Mouse (Mus musculus) olfactory bulb, adult 2 months (tissue): ENCODE data around the gene Pgr.

Source experiments
- CTCF ChIP-seq: fragments of 200-500 bp; IDR thresholded peaks from 2 replicates; pipeline ENCODE4 v1.5.1; 2012; ENCODE audit warnings: low read depth, mild to moderate bottlenecking, low read length, moderate library complexity; ENCODE audit not compliant: insufficient read depth
- POLR2A ChIP-seq: fragments of 200-500 bp; IDR thresholded peaks from 2 replicates; pipeline ENCODE4 v1.6.1; 2012; ENCODE audit warnings: mild to moderate bottlenecking, low read depth, low read length, moderate library complexity; ENCODE audit not compliant: insufficient read depth

- TF ChIP-seq CTCF, result no peak
- no peak for TF ChIP-seq POLR2A
Measured at GRCm38 (mm10) chr9:8937753-8938152, 38.1 kb downstream of the Pgr start.
